ENCODE assay signal across 27 mouse cellular contexts in genomic region chr12:91569255-91569654, GRCm38 (mm10).
"Had no signal": no experiment of that assay in that cellular context is flagged by ENCODE, and none has a peak within 500 bp of the region (broad histone marks: within the 10 kb centered on the region; RNA-seq: fewer than 3 reads in every experiment).

No protein-coding gene starts in this region.

- H3K27ac ChIP-seq: embryonic facial prominence, embryonic 10.5 days; embryonic facial prominence, embryonic 12.5 days; embryonic facial prominence, embryonic 13.5 days; embryonic facial prominence, embryonic 15.5 days; forebrain, embryonic 10.5 days; forebrain, embryonic 12.5 days; forebrain, embryonic 13.5 days; forebrain, embryonic 15.5 days; gastrocnemius, adult 2 months; heart, adult 2 months had no signal

- H3K4me1 ChIP-seq: embryonic facial prominence, embryonic 10.5 days; embryonic facial prominence, embryonic 12.5 days; embryonic facial prominence, embryonic 13.5 days; embryonic facial prominence, embryonic 15.5 days; forebrain, embryonic 10.5 days; forebrain, embryonic 12.5 days; forebrain, embryonic 13.5 days; forebrain, embryonic 15.5 days had no signal

- H3K27me3 ChIP-seq: embryonic facial prominence, embryonic 12.5 days; embryonic facial prominence, embryonic 13.5 days; embryonic facial prominence, embryonic 15.5 days; forebrain, embryonic 12.5 days; forebrain, embryonic 13.5 days; forebrain, embryonic 15.5 days had no signal

- H3K9me3 ChIP-seq: embryonic facial prominence, embryonic 10.5 days; embryonic facial prominence, embryonic 12.5 days; embryonic facial prominence, embryonic 13.5 days; embryonic facial prominence, embryonic 15.5 days; forebrain, embryonic 10.5 days; forebrain, embryonic 12.5 days; forebrain, embryonic 13.5 days; forebrain, embryonic 15.5 days had no signal

- DNase-seq: cerebellum, adult 8-10 months; cerebellum, adult 9-10 months; cerebellum, adult 9-11 months; cerebellum, postnatal 14 days; cerebellum, postnatal 25 days; cerebellum, postnatal 36 days; embryo, embryonic 11 days; forebrain, postnatal 0 days; gastrocnemius, adult 2 months; gastrocnemius, postnatal 10 days; gastrocnemius, postnatal 14 days; gastrocnemius, postnatal 25 days; gastrocnemius, postnatal 36 days; heart, adult 11 months; heart, adult 18-20 months; heart, adult 2 months had no signal

- H3K4me3 ChIP-seq: embryonic facial prominence, embryonic 10.5 days; embryonic facial prominence, embryonic 12.5 days; embryonic facial prominence, embryonic 13.5 days; embryonic facial prominence, embryonic 15.5 days; erythroblast, embryonic 14.5 days; forebrain, embryonic 10.5 days; forebrain, embryonic 12.5 days; forebrain, embryonic 13.5 days; forebrain, embryonic 15.5 days; gastrocnemius, adult 2 months; heart, adult 2 months had no signal

- H3K9ac ChIP-seq: embryonic facial prominence, embryonic 12.5 days; embryonic facial prominence, embryonic 13.5 days; embryonic facial prominence, embryonic 15.5 days; forebrain, embryonic 12.5 days; forebrain, embryonic 13.5 days; forebrain, embryonic 15.5 days; forebrain, postnatal 0 days had no signal

- ATAC-seq: forebrain, embryonic 13.5 days; forebrain, embryonic 14.5 days; forebrain, embryonic 15.5 days; forebrain, embryonic 16.5 days; forebrain, postnatal 0 days had no signal
